Comparison of ENCODE assay signal across 16 mouse cellular contexts in genomic region chr12:73609262-73609661, GRCm38 (mm10).
"Had no signal": no experiment of that assay in that cellular context is flagged by ENCODE, and none has a peak within 500 bp of the region (broad histone marks: within the 10 kb centered on the region; RNA-seq: fewer than 3 reads in every experiment).

No protein-coding gene starts in this region.

- H3K27ac ChIP-seq: kidney, postnatal 0 days; left cerebral cortex, adult 2 months; liver, embryonic 13.5 days; midbrain, embryonic 12.5 days; midbrain, embryonic 15.5 days; stomach, postnatal 0 days had no signal

- ATAC-seq: midbrain, embryonic 15.5 days had no signal

- H3K36me3 ChIP-seq: liver, embryonic 13.5 days; midbrain, embryonic 12.5 days; midbrain, embryonic 15.5 days; neural tube, embryonic 13.5 days had no signal

- H3K27me3 ChIP-seq: liver, embryonic 13.5 days; midbrain, embryonic 15.5 days; neural tube, embryonic 13.5 days had no signal

- DNase-seq: kidney, adult 11 months; kidney, postnatal 25 days; layer of hippocampus, postnatal 36 days; liver, embryonic 13.5 days; lung, adult 2 months; lung, postnatal 14 days; lung, postnatal 4 days; retina, postnatal 1 day; right cerebral cortex, postnatal 25 days; spleen, adult 18-20 months had no signal

- H3K4me3 ChIP-seq: left cerebral cortex, adult 2 months; liver, embryonic 13.5 days; midbrain, embryonic 12.5 days; midbrain, embryonic 15.5 days; neural tube, embryonic 13.5 days had no signal
